In genomic region chr11:102779824-102780223, GRCm38 (mm10) we compare ENCODE assay signal across 18 mouse cellular contexts. TPM values are rescaled to one million over a fixed set of nuclear protein-coding genes. Genes with fewer than 3 reads are reported as not detected.
A peak's percentile ranks its signal among the peaks of the same experiment; 100 is the strongest.
DNase-seq lines count a peak whose midpoint lies in the region; ATAC-seq and TF ChIP-seq lines count a peak whose summit lies in the region.
"Had no signal": no experiment of that assay in that cellular context is flagged by ENCODE, and none has a peak within 500 bp of the region (broad histone marks: within the 10 kb centered on the region; RNA-seq: fewer than 3 reads in every experiment).

No protein-coding gene starts in this region.

- peak overlapping the region; percentile 26; the same call in 1 of the 2 replicates for H3K27ac ChIP-seq in kidney, adult 2 months (ENCODE audit: insufficient read depth, low read depth, low read length)
- 0 out of 2 replicates have a peak overlapping the region, but pooled peaks have one; percentile 17 for H3K27ac ChIP-seq in midbrain, embryonic 10.5 days (replicated peaks)
- no peak overlapping the region for H3K27ac ChIP-seq in midbrain, embryonic 15.5 days
- H3K27ac ChIP-seq: embryonic facial prominence, embryonic 15.5 days; liver, embryonic 14.5 days; stomach, embryonic 15.5 days had no signal

- DNase-seq in heart, adult 11 months: peak; percentile 96
- no peak for DNase-seq in heart, adult 8-10 months (ENCODE audit: low spot score)
- DNase-seq in kidney, adult 2 months: peak; percentile 45
- no peak for DNase-seq in kidney, postnatal 4 days
- no peak for DNase-seq in midbrain, embryonic 10.5 days (ENCODE audit: low spot score)
- no peak for DNase-seq in spleen, postnatal 36 days (ENCODE audit: low spot score in 2 of 2)
- DNase-seq: gastrocnemius, postnatal 10 days; thymus, postnatal 36 days had no signal

- 56% methylated on average over 7 of the region's 7 CpGs for WGBS in kidney, adult 2 months
- WGBS in midbrain, embryonic 10.5 days: 78% methylated on average over 7 of the region's 7 CpGs
- WGBS in midbrain, embryonic 15.5 days: 75% methylated on average over 7 of the region's 7 CpGs

- no peaks in the 10 kb centered on the region for H3K9me3 ChIP-seq in midbrain, embryonic 10.5 days (replicated peaks)
- no peaks in the 10 kb centered on the region for H3K9me3 ChIP-seq in midbrain, embryonic 15.5 days
- peaks cover 6% of the 10 kb centered on the region; the same call in 1 of the 2 replicates for H3K9me3 ChIP-seq in megakaryocyte, embryonic 14.5 days
- H3K9me3 ChIP-seq: embryonic facial prominence, embryonic 15.5 days; G1E; stomach, embryonic 15.5 days had no signal

- H3K9ac ChIP-seq in midbrain, embryonic 15.5 days: no peak overlapping the region
- H3K9ac ChIP-seq: embryonic facial prominence, embryonic 15.5 days; liver, embryonic 14.5 days; stomach, embryonic 15.5 days had no signal

- no peak for TF ChIP-seq CTCF in kidney, adult 2 months (conservative IDR thresholded peaks at IDR 0.05; ENCODE audit: insufficient read depth, insufficient read length, low read depth, low read length)

- TF ChIP-seq POLR2A in kidney, adult 2 months (IDR thresholded peaks at IDR 0.05; ENCODE audit: low read depth, low read length): no peak

- ATAC-seq in midbrain, embryonic 15.5 days (replicated peaks): no peak
- ATAC-seq: forebrain, embryonic 14.5 days had no signal

- H3K4me2 ChIP-seq in midbrain, embryonic 15.5 days: no peak overlapping the region
- H3K4me2 ChIP-seq: embryonic facial prominence, embryonic 15.5 days; midbrain, embryonic 11.5 days; stomach, embryonic 15.5 days had no signal

- no peak overlapping the region for H3K4me3 ChIP-seq in kidney, adult 2 months (ENCODE audit: insufficient read depth, low read depth, low read length)
- H3K4me3 ChIP-seq in midbrain, embryonic 10.5 days: no peak overlapping the region
- no peak overlapping the region for H3K4me3 ChIP-seq in midbrain, embryonic 15.5 days
- H3K4me3 ChIP-seq in megakaryocyte, embryonic 14.5 days (replicated peaks): peak overlapping the region; percentile 57
- H3K4me3 ChIP-seq: embryonic facial prominence, embryonic 15.5 days; stomach, embryonic 15.5 days had no signal

- no peaks in the 10 kb centered on the region for H3K27me3 ChIP-seq in kidney, adult 2 months (replicated peaks; ENCODE audit: control insufficient read depth, insufficient read depth, low read length)
- peaks cover 44% of the 10 kb centered on the region for H3K27me3 ChIP-seq in midbrain, embryonic 10.5 days (ENCODE audit: low read depth, poor library complexity, severe bottlenecking)
- no peaks in the 10 kb centered on the region for H3K27me3 ChIP-seq in midbrain, embryonic 15.5 days (replicated peaks)
- H3K27me3 ChIP-seq in megakaryocyte, embryonic 14.5 days (replicated peaks): peaks cover 89% of the 10 kb centered on the region
- H3K27me3 ChIP-seq: embryonic facial prominence, embryonic 15.5 days; stomach, embryonic 15.5 days had no signal

- no peaks in the 10 kb centered on the region for H3K36me3 ChIP-seq in kidney, adult 2 months (ENCODE audit: control insufficient read depth, insufficient read depth, low read length)
- H3K36me3 ChIP-seq in midbrain, embryonic 10.5 days: peaks cover 21% of the 10 kb centered on the region
- peaks cover 12% of the 10 kb centered on the region; the same call in 1 of the 2 replicates for H3K36me3 ChIP-seq in midbrain, embryonic 15.5 days (replicated peaks)
- no peaks in the 10 kb centered on the region for H3K36me3 ChIP-seq in megakaryocyte, embryonic 14.5 days (replicated peaks; ENCODE audit: low read length)
- H3K36me3 ChIP-seq: G1E; stomach, embryonic 15.5 days had no signal

- H3K4me1 ChIP-seq in kidney, adult 2 months (ENCODE audit: control insufficient read depth, insufficient read depth, low read length): no peaks in the 10 kb centered on the region
- H3K4me1 ChIP-seq in midbrain, embryonic 10.5 days: peaks cover 45% of the 10 kb centered on the region
- peaks cover 24% of the 10 kb centered on the region for H3K4me1 ChIP-seq in midbrain, embryonic 15.5 days
- peaks cover 23% of the 10 kb centered on the region for H3K4me1 ChIP-seq in megakaryocyte, embryonic 14.5 days

RNA-seq across cellular contexts. Expression of gene Adam11, which starts 18.6 kb away (rescaled TPM):
- 1 to 10 TPM; 4.4 to 6.8 (median 6.0) TPM for total RNA-seq in heart, adult 8-10 months (2022)
- 5.0 and 5.2 TPM in 2 replicates for polyA plus RNA-seq in kidney, adult 2 months (2012; rRNA removed)
- 10.7 and 18.4 TPM in 2 replicates for polyA plus RNA-seq in midbrain, embryonic 10.5 days (2016; fragmentation: Nextera tagmentation; extraction: Ambion mirVana)
- 34.4 and 40.4 TPM in 2 replicates for polyA plus RNA-seq in midbrain, embryonic 15.5 days (2015; fragmentation: Nextera tagmentation; extraction: Ambion mirVana)
- polyA plus RNA-seq in megakaryocyte, embryonic 14.5 days (2012; ENCODE audit: insufficient read depth, low replicate concordance): 0.78 TPM in 1 of 2 replicates, not detected in the other
- polyA plus RNA-seq: G1E had no signal

RNA-seq across cellular contexts. Expression of gene Gjc1, which starts 39.7 kb away (rescaled TPM):
- total RNA-seq in heart, adult 8-10 months (2022): 10 to 100 TPM; 13.9 to 25.4 (median 20.5) TPM
- 4.9 and 5.1 TPM in 2 replicates for polyA plus RNA-seq in kidney, adult 2 months (2012; rRNA removed)
- polyA plus RNA-seq in midbrain, embryonic 10.5 days (2016; fragmentation: Nextera tagmentation; extraction: Ambion mirVana): 81.1 and 84.0 TPM in 2 replicates
- polyA plus RNA-seq in midbrain, embryonic 15.5 days (2015; fragmentation: Nextera tagmentation; extraction: Ambion mirVana): 36.9 TPM in 2 replicates
- polyA plus RNA-seq in megakaryocyte, embryonic 14.5 days (2012; ENCODE audit: insufficient read depth, low replicate concordance): not detected in 2 replicates
- polyA plus RNA-seq: G1E had no signal

RNA-seq across cellular contexts. Expression of gene Higd1b, which starts 55.8 kb away (rescaled TPM):
- 10 to 100 TPM in 2 of 4 experiments, 1 to 10 TPM in 2; 6.3 to 15.9 (median 10.3) TPM for total RNA-seq in heart, adult 8-10 months (2022)
- polyA plus RNA-seq in kidney, adult 2 months (2012; rRNA removed): 2.2 and 4.1 TPM in 2 replicates
- polyA plus RNA-seq in midbrain, embryonic 10.5 days (2016; fragmentation: Nextera tagmentation; extraction: Ambion mirVana): not detected in 2 replicates
- polyA plus RNA-seq in midbrain, embryonic 15.5 days (2015; fragmentation: Nextera tagmentation; extraction: Ambion mirVana): 13.7 and 14.8 TPM in 2 replicates
- polyA plus RNA-seq in megakaryocyte, embryonic 14.5 days (2012; ENCODE audit: insufficient read depth, low replicate concordance): not detected in 2 replicates
- total RNA-seq: G1E had no signal
- polyA plus RNA-seq: C2C12; G1E; liver, embryonic 14.5 days; midbrain, embryonic 11.5 days; neural tube, embryonic 11.5 days had no signal

Comparison
In these comparisons a context has a peak if more than half of its experiments do, and no peak if none do; other contexts are left out.
1. DNase-seq: peak in heart, adult 11 months (single experiment) and kidney, adult 2 months (single experiment); none in heart, adult 8-10 months (single experiment), kidney, postnatal 4 days (0 of 2), midbrain, embryonic 10.5 days (single experiment) and spleen, postnatal 36 days (0 of 2).